Mouse (Mus musculus) midbrain, embryonic 11.5 days (tissue): Measurements from ENCODE around the gene 3110009E18Rik. TPM values are rescaled to one million over a fixed set of nuclear protein-coding genes. Genes with fewer than 3 reads are reported as not detected.
"Not testable (repeated sequence)": the region's sequence is repeated elsewhere in the genome, so short reads cannot be mapped to it uniquely, and the experiment has no call there.

Source experiments
- ATAC-seq: fragments of 200-750 bp; cut with Nextera tagmentation; 2 replicates; pipeline ENCODE4 v1.8.0; 2017; ENCODE audit warnings: moderate TSS enrichment, moderate library complexity; ENCODE audit not compliant: low FRiP score
- DNase-seq: peaks from one replicate; pipeline ENCODE4 v3.0.0; 2015; ENCODE audit warnings: low spot score; ENCODE audit errors: missing footprints
- H3K27ac ChIP-seq: fragments of 300-500 bp; sonication (generic); 2 replicates; pipeline ENCODE4 v1.5.1; 2014; ENCODE audit warnings: low read depth, low read length
- H3K27me3 ChIP-seq: fragments of 300-500 bp; sonication (generic); 2 replicates; pipeline ENCODE4 v1.6.1; 2014; ENCODE audit warnings: mild to moderate bottlenecking, low read length, moderate library complexity, mixed read lengths; ENCODE audit not compliant: control insufficient read depth, insufficient read depth
- H3K36me3 ChIP-seq: fragments of 300-500 bp; sonication (generic); 2 replicates; pipeline ENCODE4 v1.6.1; 2014; ENCODE audit warnings: mild to moderate bottlenecking, low read length, moderate library complexity, mixed read lengths; ENCODE audit not compliant: control insufficient read depth, insufficient read depth
- H3K4me1 ChIP-seq: fragments of 300-500 bp; sonication (generic); 2 replicates; pipeline ENCODE4 v1.6.1; 2014; ENCODE audit warnings: low read length; ENCODE audit not compliant: control insufficient read depth, insufficient read depth
- H3K4me2 ChIP-seq: fragments of 300-500 bp; sonication (generic); 2 replicates; pipeline ENCODE4 v1.6.1; 2014; ENCODE audit warnings: mild to moderate bottlenecking, moderate library complexity
- H3K4me3 ChIP-seq: fragments of 300-500 bp; sonication (generic); 2 replicates; pipeline ENCODE4 v1.5.1; 2014; ENCODE audit warnings: low read depth, low read length
- H3K9ac ChIP-seq: fragments of 300-500 bp; sonication (generic); 2 replicates; pipeline ENCODE4 v1.6.1; 2014; ENCODE audit warnings: low read length
- H3K9me3 ChIP-seq: fragments of 300-500 bp; sonication (generic); 2 replicates; pipeline ENCODE4 v1.6.1; 2016; ENCODE audit warnings: low read length; ENCODE audit not compliant: control insufficient read depth
- WGBS: fragments of 180-500 bp; shearing (Covaris S2); extraction: QIAGEN DNeasy Blood & Tissue Kit; methylation state at CpG from one replicate; pipeline ENCODE4 v1.1.7; 2014; 5-methylcytosine and 5-hydroxymethylcytosine counted together
- polyA plus RNA-seq: library from polyadenylated mRNA; unstranded; fragments of >200 nt; fragmentation: Nextera tagmentation; extraction: Ambion mirVana; gene quantifications from 2 replicates; pipeline ENCODE4 v1.2.1, GENCODE M21; 2014

Gene 3110009E18Rik
- polyA plus RNA-seq, 1 experiment from 2014 or later = 27.1 TPM

GRCm38 (mm10) chr1:120082957-120083585 lies 37.9 kb upstream of the 3110009E18Rik start:
- ATAC-seq (no peak), DNase-seq (no peak)
- Histone ChIP-seq H3K27ac (no peak overlapping the region), H3K9ac (no peak overlapping the region), H3K27me3 (no peaks in the 10 kb centered on the region), H3K4me2 (no peak overlapping the region), H3K4me3 (no peak overlapping the region), H3K36me3 (no peaks in the 10 kb centered on the region), H3K4me1 (no peaks in the 10 kb centered on the region; the same call in 1 of the 2 replicates), H3K9me3 (no peaks in the 10 kb centered on the region)
- WGBS = 49% methylated on average over 7 of the region's 7 CpGs

GRCm38 (mm10) chr1:120083921-120084517 lies 37.0 kb upstream of the 3110009E18Rik start:
- Histone ChIP-seq H3K27ac (no peak overlapping the region), H3K9ac (no peak overlapping the region), H3K27me3 (no peaks in the 10 kb centered on the region), H3K36me3 (no peaks in the 10 kb centered on the region), H3K9me3 (no peaks in the 10 kb centered on the region), H3K4me1 (no peaks in the 10 kb centered on the region; the same call in 1 of the 2 replicates), H3K4me2 (no peak overlapping the region), H3K4me3 (no peak overlapping the region)
- 68% methylated on average over 5 of the region's 5 CpGs for WGBS
- no peak for DNase-seq
- no peak for ATAC-seq

GRCm38 (mm10) chr1:120085696-120086095 lies 35.3 kb upstream of the 3110009E18Rik start:
- H3K4me3 ChIP-seq = no peak overlapping the region
- no peak overlapping the region for H3K27ac ChIP-seq
- no peak overlapping the region for H3K4me2 ChIP-seq
- no peaks in the 10 kb centered on the region for H3K27me3 ChIP-seq
- DNase-seq (no peak), ATAC-seq (no peak)
- no peaks in the 10 kb centered on the region for H3K9me3 ChIP-seq
- H3K36me3 ChIP-seq = no peaks in the 10 kb centered on the region
- 70% methylated on average over 3 of the region's 3 CpGs for WGBS
- no peak overlapping the region for H3K9ac ChIP-seq
- no peaks in the 10 kb centered on the region; the same call in 1 of the 2 replicates for H3K4me1 ChIP-seq

DNA sequence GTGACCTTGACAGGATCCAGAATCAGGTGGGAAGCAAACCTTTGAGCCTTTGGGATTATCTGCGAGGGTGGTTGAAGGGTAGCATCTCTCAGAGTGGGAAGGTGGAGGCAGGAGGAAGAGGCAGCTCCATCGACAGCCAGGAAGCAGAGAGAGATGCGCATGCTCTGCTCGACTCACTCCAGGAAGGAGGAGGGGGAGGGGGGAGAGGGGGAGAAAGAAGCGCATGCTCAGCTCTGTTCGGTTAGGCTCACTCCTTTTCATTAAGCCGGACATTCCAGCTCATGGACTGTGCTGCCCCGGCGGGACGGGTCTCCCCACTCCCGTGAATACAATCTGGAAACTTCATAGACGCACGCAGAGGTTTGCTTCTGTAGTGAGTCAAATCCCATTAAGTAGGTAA lies 34.3 kb upstream of the 3110009E18Rik start:
- no peak overlapping the region for H3K4me2 ChIP-seq
- 58% methylated on average over 13 of the region's 13 CpGs for WGBS
- H3K9ac ChIP-seq = no peak overlapping the region
- H3K36me3 ChIP-seq = no peaks in the 10 kb centered on the region
- H3K4me1 ChIP-seq = no peaks in the 10 kb centered on the region; the same call in 1 of the 2 replicates
- ATAC-seq (no peak), DNase-seq (no peak)
- no peaks in the 10 kb centered on the region for H3K9me3 ChIP-seq
- no peak overlapping the region for H3K27ac ChIP-seq
- no peak overlapping the region for H3K4me3 ChIP-seq
- no peaks in the 10 kb centered on the region for H3K27me3 ChIP-seq

GRCm38 (mm10) chr1:120089180-120089579 lies 31.8 kb upstream of the 3110009E18Rik start:
- Histone ChIP-seq H3K4me3 (no peak overlapping the region), H3K36me3 (no peaks in the 10 kb centered on the region), H3K9ac (no peak overlapping the region; the same call in 1 of the 2 replicates), H3K27ac (no peak overlapping the region), H3K4me2 (no peak overlapping the region), H3K27me3 (no peaks in the 10 kb centered on the region), H3K4me1 (no peaks in the 10 kb centered on the region; the same call in 1 of the 2 replicates), H3K9me3 (no peaks in the 10 kb centered on the region)
- 0% methylated on average over 3 of the region's 5 CpGs for WGBS
- peak; percentile 47 for ATAC-seq
- no peak for DNase-seq

DNA sequence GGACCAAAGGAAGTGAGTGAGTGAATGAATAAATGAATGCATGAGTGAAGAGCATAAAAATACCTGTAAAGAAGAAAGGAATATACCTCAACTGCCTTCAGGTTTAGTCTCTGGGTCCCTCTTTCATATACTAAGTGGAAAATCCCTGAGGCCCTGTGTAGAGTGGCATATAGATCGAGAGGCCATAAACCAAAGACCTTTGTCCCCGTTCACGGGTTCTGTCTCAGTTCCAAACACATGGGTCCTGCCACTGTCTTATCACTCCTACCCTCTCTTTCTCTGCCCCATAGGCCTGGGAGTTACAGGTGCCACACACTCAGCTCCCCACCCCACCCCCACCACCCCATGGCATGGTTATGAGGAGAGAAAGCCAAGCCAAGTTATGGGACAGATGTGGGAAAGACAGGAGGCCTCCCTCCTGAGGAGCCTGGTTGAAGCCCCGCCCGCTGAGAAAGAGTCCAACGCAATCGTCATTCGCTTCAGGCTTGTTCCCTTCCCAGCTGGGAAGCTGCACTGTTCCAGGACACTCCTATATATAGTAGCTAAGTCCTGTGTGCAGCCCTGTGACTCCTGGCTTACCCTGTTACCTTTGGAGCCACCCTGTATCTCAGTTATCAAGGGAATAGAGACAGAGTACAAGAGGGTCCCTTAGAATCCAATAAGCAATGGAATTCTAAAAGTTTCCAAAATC lies 30.0 kb upstream of the 3110009E18Rik start:
- WGBS = 89% methylated on average over 8 of the region's 8 CpGs
- Histone ChIP-seq H3K36me3 (no peaks in the 10 kb centered on the region), H3K9ac (no peak overlapping the region), H3K9me3 (no peaks in the 10 kb centered on the region), H3K27ac (no peak overlapping the region), H3K27me3 (no peaks in the 10 kb centered on the region), H3K4me2 (no peak overlapping the region), H3K4me1 (no peaks in the 10 kb centered on the region; the same call in 1 of the 2 replicates), H3K4me3 (no peak overlapping the region)
- DNase-seq = no peak
- no peak for ATAC-seq

DNA sequence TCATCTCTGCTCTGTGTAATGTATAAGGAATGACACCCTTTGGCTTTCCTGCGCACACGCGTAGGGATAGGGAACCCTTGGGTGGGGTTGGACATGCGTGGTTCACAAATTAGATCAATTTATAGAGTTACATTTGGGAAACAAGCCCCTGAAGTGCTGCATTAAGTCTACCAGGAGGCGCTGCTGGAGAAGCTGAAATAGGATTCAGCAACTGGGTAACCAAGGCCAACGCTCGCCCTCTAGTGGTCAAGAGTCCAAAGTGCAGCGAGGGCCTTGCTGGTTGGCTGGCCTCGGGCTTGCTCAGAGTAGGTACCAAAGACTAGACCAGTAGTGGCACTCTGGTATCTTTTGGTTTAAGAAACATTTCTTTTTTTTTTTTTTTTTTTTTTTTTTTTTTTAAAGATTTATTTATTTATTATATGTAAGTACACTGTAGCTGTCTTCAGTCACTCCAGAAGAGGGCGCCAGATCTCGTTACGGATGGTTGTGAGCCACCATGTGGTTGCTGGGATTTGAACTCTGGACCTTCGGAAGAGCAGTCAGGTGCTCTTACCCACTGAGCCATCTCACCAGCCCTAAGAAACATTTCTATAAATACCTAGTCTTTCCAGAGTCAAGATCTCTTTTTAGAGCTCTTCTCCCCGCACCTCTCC lies 27.4 kb upstream of the 3110009E18Rik start:
- H3K36me3 ChIP-seq, H3K27ac ChIP-seq, H3K9ac ChIP-seq, H3K9me3 ChIP-seq, H3K4me1 ChIP-seq, H3K4me3 ChIP-seq, H3K4me2 ChIP-seq, ATAC-seq, H3K27me3 ChIP-seq: not testable (repeated sequence)
- DNase-seq = peak; percentile 97
- 58% methylated on average over 11 of the region's 14 CpGs for WGBS

- Histone ChIP-seq H3K4me1 (no peaks in the 10 kb centered on the region), H3K27ac (no peak overlapping the region), H3K4me2 (no peak overlapping the region), H3K9me3 (no peaks in the 10 kb centered on the region), H3K9ac (no peak overlapping the region), H3K36me3 (no peaks in the 10 kb centered on the region), H3K4me3 (no peak overlapping the region), H3K27me3 (no peaks in the 10 kb centered on the region)
- ATAC-seq (no peak), DNase-seq (peak; percentile 26)
- 67% methylated on average over 3 of the region's 3 CpGs for WGBS
Measured at GRCm38 (mm10) chr1:120094920-120095319, 26.1 kb upstream of the 3110009E18Rik start.

GRCm38 (mm10) chr1:120098327-120098726 lies 22.7 kb upstream of the 3110009E18Rik start:
- no peak overlapping the region for H3K4me3 ChIP-seq
- no peak overlapping the region for H3K27ac ChIP-seq
- H3K4me2 ChIP-seq = no peak overlapping the region
- peak; percentile 96 for DNase-seq
- no peaks in the 10 kb centered on the region for H3K4me1 ChIP-seq
- ATAC-seq = no peak
- no peaks in the 10 kb centered on the region for H3K36me3 ChIP-seq
- WGBS = 17% methylated on average over 7 of the region's 7 CpGs
- no peaks in the 10 kb centered on the region for H3K27me3 ChIP-seq
- no peak overlapping the region for H3K9ac ChIP-seq
- H3K9me3 ChIP-seq = no peaks in the 10 kb centered on the region
